Mouse (Mus musculus) hindbrain, embryonic 14.5 days (tissue): ENCODE results near the gene Klhl21. TPM values are rescaled to one million over a fixed set of nuclear protein-coding genes. Genes with fewer than 3 reads are reported as not detected.

Experiments
- ATAC-seq: fragments of 200-750 bp; cut with Nextera tagmentation; 2 replicates; pipeline ENCODE4 v1.8.0; 2017; ENCODE audit warnings: moderate number of reproducible peaks, mild to moderate bottlenecking, moderate TSS enrichment, moderate library complexity; ENCODE audit not compliant: low FRiP score
- DNase-seq: peaks from one replicate; pipeline ENCODE4 v3.0.0-alpha.2; 2015; ENCODE audit warnings: low spot score
- H3K27ac ChIP-seq: fragments of 300-500 bp; sonication (generic); 2 replicates; pipeline ENCODE4 v1.5.1; 2014; ENCODE audit warnings: mild to moderate bottlenecking, moderate library complexity
- H3K27me3 ChIP-seq: fragments of 300-500 bp; sonication (generic); 2 replicates; pipeline ENCODE4 v1.6.1; 2014; ENCODE audit warnings: mild to moderate bottlenecking, low read length, mixed read lengths; ENCODE audit not compliant: control insufficient read depth, insufficient read depth
- H3K36me3 ChIP-seq: fragments of 300-500 bp; sonication (generic); replicated peaks from 2 replicates; pipeline ENCODE4 v1.6.1; 2014; ENCODE audit not compliant: control insufficient read depth, insufficient read depth
- H3K4me1 ChIP-seq: fragments of 300-500 bp; sonication (generic); replicated peaks from 2 replicates; pipeline ENCODE4 v1.6.1; 2014; ENCODE audit warnings: antibody characterized with exemption, low read length, mixed read lengths; ENCODE audit not compliant: control insufficient read depth, insufficient read depth
- H3K4me2 ChIP-seq: fragments of 300-500 bp; sonication (generic); replicated peaks from 2 replicates; pipeline ENCODE4 v1.6.1; 2014; ENCODE audit warnings: mild to moderate bottlenecking, moderate library complexity
- H3K4me3 ChIP-seq: fragments of 300-500 bp; sonication (generic); replicated peaks from 2 replicates; pipeline ENCODE4 v1.5.1; 2014; ENCODE audit warnings: mild to moderate bottlenecking, low read length
- H3K9ac ChIP-seq: fragments of 300-500 bp; sonication (generic); 2 replicates; pipeline ENCODE4 v1.6.1; 2014
- H3K9me3 ChIP-seq: fragments of 300-500 bp; sonication (generic); 2 replicates; pipeline ENCODE4 v1.6.1; 2016; ENCODE audit warnings: low read length; ENCODE audit not compliant: control insufficient read depth
- WGBS: fragments of 180-500 bp; shearing (Covaris S2); extraction: QIAGEN DNeasy Blood & Tissue Kit; methylation state at CpG from one replicate; pipeline ENCODE4 v1.1.7; 2014; 5-methylcytosine and 5-hydroxymethylcytosine counted together
- polyA plus RNA-seq: library from polyadenylated mRNA; unstranded; fragments of >200 nt; fragmentation: Nextera tagmentation; extraction: Ambion mirVana; gene quantifications from 2 replicates; pipeline ENCODE4 v1.2.1, GENCODE M21; 2014

The Klhl21 gene
- polyA plus RNA-seq, 1 experiment from 2014 or later, result 3.2 TPM

DNA sequence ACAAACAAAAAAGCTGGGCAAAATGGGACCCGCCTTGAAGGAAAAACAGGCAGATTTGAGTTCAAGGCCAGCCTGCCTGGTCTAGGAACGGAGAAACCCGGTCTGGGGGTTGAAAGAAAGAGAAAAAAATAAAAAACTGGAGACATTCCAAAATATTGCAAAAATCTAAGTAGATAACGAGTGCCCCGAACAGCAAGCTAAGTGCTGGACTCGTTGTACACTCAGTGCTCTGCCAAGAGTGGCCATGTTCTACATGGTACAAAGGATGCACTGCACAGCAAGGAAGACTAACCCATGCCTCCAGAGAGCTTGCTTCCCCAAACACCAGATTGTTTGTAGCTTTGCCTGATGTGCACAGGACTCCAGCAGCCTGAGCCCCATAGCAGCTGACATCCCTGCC, 15.6 kb upstream of the Klhl21 start:
- WGBS, result 88% methylated on average over 6 of the region's 6 CpGs
- no peak overlapping the region for H3K4me2 ChIP-seq
- H3K36me3 ChIP-seq, result peaks cover 42% of the 10 kb centered on the region
- H3K27ac ChIP-seq, result no peak overlapping the region
- H3K4me1 ChIP-seq, result peaks cover 22% of the 10 kb centered on the region
- H3K9me3 ChIP-seq, result no peaks in the 10 kb centered on the region
- no peaks in the 10 kb centered on the region for H3K27me3 ChIP-seq
- no peak overlapping the region for H3K4me3 ChIP-seq
- ATAC-seq, result no peak
- no peak overlapping the region for H3K9ac ChIP-seq
- no peak for DNase-seq

DNA sequence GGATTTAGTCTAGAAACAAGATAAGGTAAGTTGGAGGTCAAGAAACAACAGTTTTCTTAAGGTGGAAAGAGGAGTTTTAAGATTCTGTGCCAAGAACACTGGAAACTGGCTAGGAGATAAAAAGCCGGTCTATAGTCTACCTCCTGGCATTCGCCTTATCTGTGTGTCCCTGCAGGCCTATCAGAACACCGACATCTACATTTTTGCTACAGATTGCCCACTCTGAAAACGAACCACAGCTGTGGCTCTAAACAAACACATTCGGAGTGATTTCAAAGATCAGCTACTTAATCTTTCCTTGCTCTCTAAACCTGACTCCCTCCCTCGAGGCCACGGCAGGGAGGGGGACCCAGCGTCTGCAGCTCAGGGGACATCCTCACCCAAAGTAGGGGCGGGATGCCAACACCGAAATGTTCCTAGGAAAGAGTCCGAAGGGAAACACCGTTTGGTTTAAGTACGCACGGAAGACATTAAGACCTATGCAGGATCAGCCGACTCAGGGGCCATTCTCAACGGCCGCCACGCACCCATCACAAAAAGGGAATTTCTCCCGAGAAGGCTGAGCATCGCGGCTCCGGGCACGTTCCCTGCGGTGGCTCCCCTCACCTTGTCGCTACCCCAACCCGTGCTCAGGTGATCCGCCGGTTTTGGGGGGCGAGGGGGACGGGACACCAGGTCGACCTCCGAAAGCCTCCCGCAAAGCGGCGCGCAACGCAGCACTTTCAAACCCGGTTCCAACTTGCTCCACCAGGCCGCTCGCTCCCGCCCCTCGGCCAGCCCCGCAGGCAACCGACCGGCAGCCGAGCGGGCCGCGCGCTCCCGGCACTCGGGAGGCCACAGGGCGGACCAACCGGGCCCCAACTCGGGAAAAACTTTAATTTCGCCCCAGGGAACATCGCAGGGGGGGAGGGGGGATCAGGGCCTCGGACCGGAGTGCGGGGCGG, 14.1 kb upstream of the Klhl21 start:
- ATAC-seq (no peak), DNase-seq (no peak)
- no peaks in the 10 kb centered on the region for H3K27me3 ChIP-seq
- 2% methylated on average over 60 of the region's 61 CpGs for WGBS
- H3K4me3 ChIP-seq, result peak overlapping the region; percentile 99
- H3K9ac ChIP-seq, result peak overlapping the region; percentile 88
- peak overlapping the region; percentile 91 for H3K4me2 ChIP-seq
- no peaks in the 10 kb centered on the region for H3K9me3 ChIP-seq
- H3K27ac ChIP-seq, result 0 out of 2 replicates have a peak overlapping the region, but pooled peaks have one; percentile 76
- peaks cover 42% of the 10 kb centered on the region for H3K36me3 ChIP-seq
- H3K4me1 ChIP-seq, result peaks cover 18% of the 10 kb centered on the region

DNA sequence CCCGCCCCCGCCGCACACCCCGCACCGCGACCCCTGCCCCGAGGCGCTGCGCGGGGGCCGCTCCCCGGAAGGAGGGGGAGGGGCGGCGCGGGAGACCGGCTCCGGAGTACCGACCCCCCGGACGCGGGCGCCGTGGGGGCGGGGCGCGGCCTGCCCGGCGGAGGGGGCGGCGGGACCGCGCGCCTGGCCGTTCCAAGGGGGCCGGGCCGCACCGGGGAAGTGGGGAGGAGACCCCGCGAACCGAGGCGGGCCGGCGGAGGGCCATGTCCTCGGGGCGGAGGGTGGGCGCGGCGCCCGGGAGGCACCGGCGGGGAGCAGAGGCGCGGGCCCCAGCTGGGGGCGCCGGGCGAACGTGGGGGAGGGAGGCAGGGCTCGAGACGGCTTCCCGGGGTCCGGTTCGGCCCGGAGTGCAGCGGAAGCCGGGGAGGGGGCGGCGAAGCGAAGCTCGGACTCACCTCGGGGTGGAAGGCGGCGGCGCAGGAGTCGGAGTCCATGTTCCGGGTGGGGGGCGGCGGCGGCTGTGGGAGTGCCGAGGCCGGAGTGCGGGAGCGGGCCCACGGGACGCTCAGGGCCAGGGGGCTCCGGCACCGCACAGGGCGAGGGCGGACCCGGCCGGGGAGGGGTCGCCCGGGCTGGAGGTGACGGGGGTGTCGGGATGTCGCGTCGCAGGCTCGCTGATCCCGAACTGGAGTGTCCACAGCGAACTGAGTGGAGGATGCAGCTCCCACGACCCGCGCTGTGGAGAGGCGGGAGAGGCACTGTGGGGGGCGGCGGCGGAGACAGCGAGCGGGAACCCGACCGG, 13.0 kb upstream of the Klhl21 start:
- H3K9me3 ChIP-seq, result no peaks in the 10 kb centered on the region
- WGBS, result under 1% methylated on average over 66 of the region's 111 CpGs
- H3K9ac ChIP-seq, result peak overlapping the region; percentile 88
- ATAC-seq (no peak; the same call in 1 of the 2 replicates), DNase-seq (no peak)
- H3K27me3 ChIP-seq, result no peaks in the 10 kb centered on the region
- peak overlapping the region; percentile 91 for H3K4me2 ChIP-seq
- H3K4me3 ChIP-seq, result peak overlapping the region; percentile 99
- H3K27ac ChIP-seq, result peak overlapping the region; percentile 76; the same call in 1 of the 2 replicates
- peaks cover 18% of the 10 kb centered on the region for H3K4me1 ChIP-seq
- peaks cover 31% of the 10 kb centered on the region for H3K36me3 ChIP-seq

DNA sequence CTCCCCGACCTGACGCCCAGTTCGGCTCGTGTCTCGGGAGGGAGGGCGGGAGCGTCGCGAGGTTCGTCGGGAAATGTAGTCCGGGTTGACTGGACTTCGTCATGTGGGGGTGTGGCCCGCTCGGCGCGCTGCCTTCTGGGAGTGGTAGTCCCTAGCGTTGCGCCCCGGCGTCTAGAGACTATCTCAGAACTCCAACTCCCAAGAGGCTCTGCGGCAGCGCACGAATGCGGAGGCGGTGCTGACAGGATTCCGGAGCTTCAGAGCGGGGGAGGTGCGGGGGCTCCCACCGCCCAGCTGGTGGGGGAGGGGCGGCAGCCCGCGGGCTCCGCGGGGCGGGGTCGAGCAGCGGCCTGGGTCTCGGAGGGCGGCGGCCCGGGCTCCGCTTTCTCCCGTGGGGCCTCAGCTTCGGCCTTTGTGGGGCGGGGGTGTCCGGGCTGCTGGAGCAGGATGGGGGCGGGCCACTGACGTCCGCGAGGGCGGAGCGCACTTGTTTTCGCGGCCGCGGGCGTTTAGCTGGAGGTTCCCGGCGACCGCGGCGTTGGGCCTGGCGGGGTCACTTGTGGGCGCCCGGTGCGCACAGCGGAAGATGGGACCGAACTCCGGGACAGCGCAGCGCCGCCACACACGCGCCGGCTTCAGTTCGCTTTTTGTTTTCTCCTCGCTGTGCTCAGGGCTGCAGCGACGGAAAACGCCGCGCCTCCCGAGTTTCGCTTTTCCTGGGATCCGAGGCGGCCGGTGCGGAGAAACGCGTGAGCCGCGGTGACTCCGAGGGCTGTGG, 12.2 kb upstream of the Klhl21 start, which contains the start of gene Phf13:
Gene Phf13, minus strand, starts transcription at position 86 of the 778 bp plus-strand sequence.
- ATAC-seq (peak; percentile 97), DNase-seq (peak; percentile 99)
- Histone ChIP-seq H3K4me2 (peak within 1 kb of the TSS; percentile 91), H3K36me3 (peaks cover 23% of the 10 kb centered on the region), H3K4me3 (peak within 1 kb of the TSS; percentile 99), H3K27ac (peak within 1 kb of the TSS; percentile 87), H3K9me3 (no peaks in the 10 kb centered on the region), H3K9ac (peak within 1 kb of the TSS; percentile 88), H3K27me3 (no peaks in the 10 kb centered on the region), H3K4me1 (peaks cover 18% of the 10 kb centered on the region)
- under 1% methylated on average over 83 of the region's 94 CpGs for WGBS

DNA sequence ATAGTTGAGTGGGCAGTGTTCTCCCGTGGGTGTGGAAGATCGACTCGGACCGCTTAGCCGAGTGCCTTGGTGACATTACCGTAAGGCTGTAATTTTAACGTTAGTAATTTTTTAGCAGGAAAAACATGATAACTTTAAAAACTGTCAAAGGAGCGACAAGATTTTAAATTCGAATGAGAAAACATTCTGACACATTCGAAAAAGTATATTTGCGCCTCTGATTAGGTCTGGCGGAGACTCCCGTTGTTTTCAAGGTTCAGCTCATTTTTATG, 11.7 kb upstream of the Klhl21 start:
- no peak for DNase-seq
- Histone ChIP-seq H3K9me3 (no peaks in the 10 kb centered on the region), H3K4me3 (peak overlapping the region; percentile 99), H3K4me1 (peaks cover 18% of the 10 kb centered on the region), H3K36me3 (peaks cover 18% of the 10 kb centered on the region), H3K27me3 (no peaks in the 10 kb centered on the region), H3K4me2 (peak overlapping the region; percentile 59), H3K9ac (peak overlapping the region; percentile 77), H3K27ac (peak overlapping the region; percentile 87)
- ATAC-seq, result no peak
- 7% methylated on average over 13 of the region's 13 CpGs for WGBS

DNA sequence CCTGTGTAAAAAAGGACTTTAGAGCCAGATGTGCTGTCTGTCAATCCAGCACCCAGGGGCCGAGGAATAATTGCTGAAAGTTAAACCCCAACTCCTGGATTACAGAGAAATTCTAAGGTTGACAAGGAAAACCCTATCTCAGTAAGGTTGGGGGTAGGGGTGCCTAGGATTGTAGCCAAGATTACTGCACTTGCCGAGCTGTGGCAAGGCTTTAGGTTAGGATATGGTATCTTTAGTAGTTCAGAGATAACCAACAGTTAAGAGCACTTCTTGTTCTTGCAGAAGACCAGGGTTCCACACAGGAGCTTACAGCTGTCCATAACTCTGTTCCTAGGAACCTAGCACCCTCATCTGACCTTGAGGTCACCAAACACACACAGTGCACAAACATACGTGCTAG, 10.9 kb upstream of the Klhl21 start:
- Histone ChIP-seq H3K27ac (no peak overlapping the region), H3K36me3 (peaks cover 10% of the 10 kb centered on the region), H3K4me1 (peaks cover 18% of the 10 kb centered on the region), H3K27me3 (no peaks in the 10 kb centered on the region), H3K4me2 (peak overlapping the region; percentile 59), H3K9me3 (no peaks in the 10 kb centered on the region), H3K4me3 (0 out of 2 replicates have a peak overlapping the region, but pooled peaks have one; percentile 99), H3K9ac (peak overlapping the region; percentile 77; the same call in 1 of the 2 replicates)
- no peak for ATAC-seq
- DNase-seq, result no peak
- whole genome bisulfite sequencing, result 78% methylated on average over 3 of the region's 3 CpGs

DNA sequence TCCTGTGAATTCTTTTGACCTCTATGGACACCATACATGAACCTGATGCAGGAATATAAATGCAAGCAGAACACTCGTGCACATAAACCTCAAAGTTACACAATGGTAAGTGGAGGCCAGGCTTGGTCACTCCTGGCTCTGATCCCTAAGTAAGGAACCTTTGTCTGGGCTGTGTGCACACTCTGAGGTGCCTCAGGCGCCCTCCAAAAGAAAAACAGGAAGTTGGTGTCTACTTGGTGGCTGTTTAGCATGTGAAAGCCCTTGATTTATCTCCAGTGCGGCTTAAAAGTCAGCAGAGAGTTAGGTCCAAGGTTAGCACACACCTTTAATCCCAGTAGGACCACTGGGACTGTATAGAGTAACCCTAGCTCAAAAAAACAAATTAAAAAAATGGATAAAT, 9.1 kb upstream of the Klhl21 start:
- no peak for DNase-seq
- no peak for ATAC-seq

DNA sequence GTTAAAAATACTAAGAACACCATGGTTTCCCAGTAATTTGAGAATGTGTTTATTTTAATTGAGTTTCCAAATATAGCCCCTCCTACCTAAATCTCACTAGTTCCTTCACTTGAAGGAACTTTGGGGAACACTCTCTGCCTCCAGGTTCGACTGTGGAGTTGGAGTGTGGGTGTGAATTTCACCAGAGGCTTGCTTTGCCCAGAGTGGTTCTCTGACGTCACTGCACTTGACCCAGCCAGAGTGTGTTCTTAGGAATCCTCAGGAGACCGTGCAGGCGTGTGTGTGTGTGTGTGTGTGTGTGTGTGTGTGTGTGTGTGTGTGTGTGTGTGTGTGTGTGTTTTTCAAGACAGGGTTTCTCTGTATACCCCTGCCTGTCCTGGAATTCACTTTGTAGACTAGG, 7.7 kb upstream of the Klhl21 start:
- no peak overlapping the region for H3K9ac ChIP-seq
- H3K27me3 ChIP-seq, result no peaks in the 10 kb centered on the region
- DNase-seq (no peak), ATAC-seq (no peak)
- no peak overlapping the region for H3K4me3 ChIP-seq
- WGBS, result 44% methylated on average over 4 of the region's 4 CpGs
- peaks cover 9% of the 10 kb centered on the region for H3K4me1 ChIP-seq
- no peaks in the 10 kb centered on the region for H3K9me3 ChIP-seq
- H3K36me3 ChIP-seq, result no peaks in the 10 kb centered on the region
- H3K4me2 ChIP-seq, result no peak overlapping the region
- H3K27ac ChIP-seq, result no peak overlapping the region

More for the DNA sequence above, 9.1 kb upstream of the Klhl21 start:
- Histone ChIP-seq H3K4me3 (no peak overlapping the region), H3K9ac (no peak overlapping the region), H3K27ac (no peak overlapping the region), H3K36me3 (no peaks in the 10 kb centered on the region), H3K9me3 (no peaks in the 10 kb centered on the region), H3K27me3 (no peaks in the 10 kb centered on the region), H3K4me2 (no peak overlapping the region), H3K4me1 (peaks cover 9% of the 10 kb centered on the region)
- WGBS, result 66% methylated on average over 3 of the region's 3 CpGs
